Mouse (Mus musculus): ENCODE measurements around the gene Tmem127.

DNA sequence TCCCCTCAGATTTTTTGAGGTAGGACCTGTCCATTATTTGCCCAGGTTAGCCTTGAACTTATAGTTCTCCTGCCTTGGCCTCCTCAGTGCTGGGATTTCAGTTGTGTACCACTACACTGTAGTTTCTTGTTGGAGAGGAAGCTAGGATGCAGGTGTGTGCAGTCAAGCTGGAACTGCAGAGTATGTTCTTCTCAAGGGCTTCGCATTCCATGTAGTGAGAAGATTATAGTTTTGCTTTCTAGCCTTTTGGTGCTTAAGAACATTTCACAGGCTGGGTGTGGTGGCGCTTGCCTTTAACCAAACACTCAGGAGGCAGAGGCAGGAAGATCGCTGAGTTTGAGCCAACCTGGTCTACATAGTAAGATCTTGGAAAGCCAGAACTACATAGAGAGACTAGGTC lies 25.1 kb downstream of the Tmem127 start:
- TF ChIP-seq CTCF (conservative IDR thresholded peaks at IDR 0.05; ENCODE audit: low read length) (no peak), NANOG (IDR thresholded peaks at IDR 0.05; ENCODE audit: borderline replicate concordance, low read length) (no peak), POU5F1 (IDR thresholded peaks at IDR 0.05; ENCODE audit: borderline replicate concordance, low read length) (no peak)
